Mouse (Mus musculus) left cerebral cortex, postnatal 36 days (tissue): Measurements from ENCODE around the gene Strbp. TPM values are rescaled to one million over a fixed set of nuclear protein-coding genes. Genes with fewer than 3 reads are reported as not detected.
A peak's percentile ranks its signal among the peaks of the same experiment; 100 is the strongest.
"Not testable (repeated sequence)": the region's sequence is repeated elsewhere in the genome, so short reads cannot be mapped to it uniquely, and the experiment has no call there.

Experiments
- DNase-seq, 2 experiments: peaks; one replicate each; pipeline ENCODE4 v3.0.0; 2021 to 2022; ENCODE audit warnings: low spot score in 2 of 2, mixed read lengths in 1 of 2
- intact Hi-C: fragments of 180-260 bp; cut with DNase I; formaldehyde crosslinking; loops from one replicate; pipeline ENCODE4 v1.15.1; 2025
- total RNA-seq, 2 experiments: library from RNA; stranded (reverse); gene quantifications; 2 replicates each; pipeline ENCODE4 v1.2.3; 2021

Gene Strbp
- total RNA-seq, 2 experiments from 2014 or later = 282 to 292 TPM

GRCm38 (mm10) chr2:37549346-37550012 lies 154.2 kb downstream of the Strbp start:
- no peak for DNase-seq
- intact Hi-C loops = no loop called here

DNA sequence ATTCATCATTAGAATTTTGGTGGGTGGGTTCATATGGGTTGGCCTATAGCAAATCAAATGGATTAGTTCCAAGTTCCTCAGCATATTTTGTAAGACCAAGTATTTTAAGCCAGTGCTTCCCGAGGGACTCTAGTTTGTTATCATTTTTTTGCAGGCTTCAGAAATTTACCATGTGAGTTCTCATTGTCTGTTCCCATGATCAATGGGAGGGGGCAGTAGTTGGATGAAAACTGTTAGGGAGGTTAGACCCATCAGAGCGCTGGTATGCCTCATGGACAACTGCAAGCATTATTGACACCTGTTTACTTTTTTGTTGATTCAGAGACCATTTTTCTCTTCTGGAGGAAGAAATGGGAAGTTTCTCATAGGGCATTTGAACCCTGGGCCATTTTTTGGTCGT lies 172.0 kb downstream of the Strbp start:
- intact Hi-C loops = no loop called here
- DNase-seq = no peak

DNA sequence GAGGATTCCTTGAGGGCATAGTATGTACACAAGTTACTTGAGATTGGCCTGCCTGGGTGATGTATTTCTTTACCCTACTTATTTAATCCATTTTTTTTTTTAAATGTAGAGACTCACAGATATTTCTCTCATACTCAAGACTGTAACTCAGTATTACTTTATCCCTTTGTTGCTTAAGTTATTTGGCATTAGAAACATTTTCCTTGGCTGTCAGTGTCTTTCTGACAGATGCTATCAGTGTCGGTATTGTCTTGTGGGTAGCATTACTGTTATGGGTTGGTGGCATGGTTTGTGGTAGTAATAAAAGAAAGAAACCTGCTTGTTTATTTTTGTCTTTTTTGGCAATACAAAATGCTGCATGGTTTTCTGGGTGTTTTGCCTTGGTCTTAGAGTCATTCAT lies 172.9 kb downstream of the Strbp start:
- intact Hi-C loops = no loop called here
- DNase-seq = no peak

DNA sequence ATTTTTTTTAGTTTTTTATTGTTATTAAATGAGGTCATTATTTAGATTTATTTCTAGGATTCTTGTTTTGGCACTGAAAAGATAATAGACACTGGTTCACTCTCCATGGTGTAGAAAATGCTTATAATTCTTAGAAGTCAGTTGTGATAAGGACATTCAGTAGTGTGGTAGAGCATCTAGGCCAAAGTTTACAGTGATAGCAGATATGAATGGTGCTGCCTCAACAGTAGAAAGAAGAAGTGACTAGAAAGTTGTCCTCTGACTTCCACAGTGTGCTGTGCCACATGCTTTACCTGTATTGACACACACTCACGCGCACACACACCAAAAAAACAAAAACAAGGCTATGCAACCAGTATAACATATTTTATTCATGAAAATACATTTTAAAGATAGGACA lies 174.3 kb downstream of the Strbp start:
- no peak for DNase-seq
- intact Hi-C loops = no loop called here

GRCm38 (mm10) chr2:37527587-37527986 lies 176.1 kb downstream of the Strbp start:
- DNase-seq = no peak
- intact Hi-C loops = no loop called here

DNA sequence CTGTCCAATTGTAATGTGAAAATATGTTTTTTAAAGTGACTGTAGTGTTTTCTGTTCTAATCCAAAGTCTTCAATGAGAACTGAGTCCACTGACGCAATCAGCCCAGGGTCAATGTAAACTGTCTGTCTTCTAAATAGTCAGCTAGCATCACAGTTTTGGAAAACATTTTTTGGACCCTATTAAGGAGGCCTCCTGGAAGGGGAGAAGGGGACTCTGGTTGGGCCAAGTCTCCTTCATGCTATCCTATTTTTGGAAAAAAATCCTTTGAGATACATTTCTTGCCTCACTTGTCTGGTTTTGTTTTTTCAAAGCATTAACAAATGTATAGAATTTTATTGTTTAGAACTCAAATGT lies 184.4 kb downstream of the Strbp start:
- no peak for DNase-seq
- intact Hi-C loops = loop anchor here (5.0 kb wide), 1 partner anchor 253 kb away; no protein-coding TSS in a partner anchor

GRCm38 (mm10) chr2:37518561-37519285 lies 184.9 kb downstream of the Strbp start:
- intact Hi-C loops = loop anchor here (5.0 kb wide), 1 partner anchor 254 kb away; no protein-coding TSS in a partner anchor
- no peak for DNase-seq

- intact Hi-C loops = loop anchor here (5.0 kb wide), 1 partner anchor 255 kb away; no protein-coding TSS in a partner anchor
- DNase-seq = peak; percentile 26 to 28
Observed at GRCm38 (mm10) chr2:37516922-37517462, 186.7 kb downstream of the Strbp start.

DNA sequence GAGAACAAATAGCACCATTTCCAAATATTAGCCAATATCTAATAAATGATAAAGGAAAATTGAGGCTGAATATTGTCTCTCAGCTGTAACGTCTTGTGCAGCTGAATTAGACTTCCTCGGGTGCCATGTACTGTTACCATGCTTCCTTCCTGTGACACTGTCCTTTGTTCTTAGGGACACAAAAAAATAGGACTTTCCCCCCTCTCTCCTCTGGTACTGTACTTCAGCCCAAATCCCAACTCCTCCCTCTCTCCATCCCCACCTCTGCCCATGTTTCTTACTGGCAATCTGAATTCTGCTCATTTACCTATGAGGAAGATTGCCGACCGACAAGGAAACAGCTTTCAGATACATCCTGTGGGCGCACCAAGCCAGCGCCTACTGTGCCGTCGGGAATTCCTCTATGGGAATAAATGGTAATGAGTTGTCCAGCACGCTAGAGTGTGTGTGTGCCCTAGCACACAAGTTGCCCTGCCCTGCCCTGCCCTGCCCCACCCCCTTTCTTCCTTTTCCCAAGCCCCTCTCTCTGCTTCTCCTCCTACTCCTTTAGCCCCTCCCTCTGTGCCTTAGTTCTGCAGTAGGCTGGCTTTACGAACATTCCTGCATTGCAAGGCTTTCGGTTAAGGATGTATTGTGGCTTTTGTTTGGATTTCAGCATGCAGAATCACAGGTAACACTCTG lies 187.5 kb downstream of the Strbp start, which contains the start of gene Gpr21:
Gene Gpr21, plus strand, starts transcription at position 303 of the 681 bp plus-strand sequence.
- DNase-seq = no peak
- intact Hi-C loops = loop anchor here (5.0 kb wide), 1 partner anchor 256 kb away; no protein-coding TSS in a partner anchor

DNA sequence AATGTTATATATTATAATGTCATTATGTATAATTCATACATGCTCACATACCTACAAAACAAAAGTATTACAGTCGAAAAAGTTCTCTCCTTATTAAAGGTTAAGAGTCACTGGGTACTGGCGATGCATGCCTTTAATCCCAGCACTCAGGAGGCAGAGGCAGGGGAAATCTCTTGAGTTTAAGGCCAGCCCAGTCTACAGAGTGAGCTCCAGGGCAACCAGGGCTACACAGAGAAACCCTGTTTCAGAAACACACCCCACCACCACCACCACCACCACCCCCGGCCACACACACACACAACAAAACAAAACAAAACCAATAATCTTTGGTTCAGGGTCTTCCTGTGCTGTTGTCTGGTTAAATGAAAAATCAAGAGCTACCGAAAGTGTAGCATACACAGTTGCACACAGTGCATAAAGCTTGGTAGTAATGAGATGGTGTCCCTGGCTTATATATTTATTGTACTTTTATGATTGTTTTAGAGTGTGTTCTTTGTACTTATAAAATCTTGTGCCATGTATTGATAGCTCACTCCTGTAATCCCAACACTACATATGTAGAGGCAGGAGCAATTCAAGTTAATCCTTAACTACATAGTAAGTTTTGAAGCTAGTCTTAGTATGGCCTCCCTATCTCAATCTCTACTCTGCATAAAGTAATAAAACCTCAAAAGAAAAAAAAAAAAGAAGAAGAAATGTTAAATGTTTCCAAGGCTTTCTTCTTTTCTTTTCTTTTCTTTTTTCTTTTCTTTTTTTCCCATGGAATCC lies 192.3 kb downstream of the Strbp start:
- intact Hi-C loops = no loop called here

DNA sequence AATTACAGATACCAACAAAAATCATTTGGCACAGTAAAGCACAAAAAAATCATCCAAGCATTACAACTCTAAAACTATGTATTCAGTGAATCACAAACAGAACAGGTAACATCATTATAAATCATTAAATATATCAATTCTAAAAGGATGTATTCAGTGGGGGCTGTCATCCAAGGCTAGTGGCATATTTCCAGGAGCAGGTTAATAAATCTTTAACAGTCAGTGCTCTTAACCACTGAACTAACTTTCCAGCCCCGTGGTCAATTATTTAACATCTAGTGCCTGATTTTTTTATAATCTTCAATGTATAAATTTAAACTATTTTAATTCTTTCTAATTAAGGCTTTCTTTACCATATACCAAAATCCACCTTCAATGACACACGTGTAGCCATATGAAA lies 197.8 kb downstream of the Strbp start:
- DNase-seq, intact Hi-C loops: not testable (repeated sequence)

More for the DNA sequence above, 192.3 kb downstream of the Strbp start:
- no peak for DNase-seq

DNA sequence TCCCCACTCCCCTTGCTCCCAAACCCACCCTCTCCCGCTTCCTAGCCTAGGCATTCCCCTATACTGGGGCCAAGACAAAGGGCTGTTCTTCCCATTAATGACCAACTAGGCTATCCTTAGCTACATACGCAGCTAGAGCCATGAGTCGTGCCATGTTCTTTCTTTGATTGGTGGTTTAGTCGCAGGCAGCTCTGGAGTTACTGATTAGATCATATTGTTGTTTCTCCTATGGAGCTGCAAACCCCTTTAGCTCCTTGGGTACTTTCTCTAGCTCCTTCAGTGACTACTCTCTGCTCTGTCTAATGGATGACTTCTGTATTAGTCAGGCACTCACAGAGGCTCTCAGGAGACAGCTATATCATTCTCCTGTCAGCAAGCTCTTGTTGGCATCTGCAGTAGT lies 206.3 kb downstream of the Strbp start:
- DNase-seq = no peak
- intact Hi-C loops = no loop called here

- intact Hi-C loops = loop anchor here (5.0 kb wide), 1 partner anchor 82 kb away; no protein-coding TSS in a partner anchor
- DNase-seq = no peak
Observed at GRCm38 (mm10) chr2:37488956-37489355, 214.7 kb downstream of the Strbp start.

DNA sequence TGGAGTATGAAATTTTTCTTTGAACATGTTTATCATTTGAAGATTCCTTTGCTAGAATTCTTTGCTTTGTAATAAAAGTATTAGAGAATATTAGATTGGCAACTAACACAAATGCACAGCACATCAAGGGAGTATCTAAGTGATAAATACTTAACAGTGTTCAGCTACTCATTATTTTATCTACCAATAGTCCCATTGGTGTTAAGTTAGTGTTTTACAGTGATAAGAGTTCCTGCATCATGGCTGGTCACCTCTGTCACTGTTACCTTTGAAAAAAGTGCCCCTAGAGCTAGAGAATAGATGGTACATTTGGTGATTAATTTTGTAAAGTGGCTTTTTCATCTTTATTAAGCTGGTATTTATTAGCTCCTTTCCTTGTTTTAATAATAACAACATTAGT lies 217.3 kb downstream of the Strbp start:
- no peak for DNase-seq
- intact Hi-C loops = loop anchor here (5.0 kb wide), 1 partner anchor 79 kb away; no protein-coding TSS in a partner anchor

DNA sequence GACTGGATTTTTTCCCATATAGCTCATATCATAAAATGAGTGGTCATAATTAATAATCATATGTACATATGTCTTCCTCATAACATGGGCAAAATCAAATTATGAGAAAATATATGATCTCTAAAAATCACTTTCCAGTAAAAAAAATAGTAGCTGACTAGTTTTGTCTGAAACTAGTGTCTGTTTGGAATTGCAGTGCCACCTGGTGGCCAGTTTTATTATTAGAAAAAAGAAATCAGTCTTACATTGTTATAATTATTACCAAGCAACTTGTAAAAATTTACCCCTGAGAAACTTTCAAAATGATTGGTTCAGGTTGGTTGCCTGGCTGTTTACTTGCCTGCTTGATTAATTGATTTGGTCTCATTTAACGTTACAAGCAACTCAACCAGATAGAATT lies 218.3 kb downstream of the Strbp start:
- DNase-seq = no peak
- intact Hi-C loops = loop anchor here (5.0 kb wide), 1 partner anchor 78 kb away; no protein-coding TSS in a partner anchor

- no peak for DNase-seq
- intact Hi-C loops = no loop called here
Observed at GRCm38 (mm10) chr2:37484165-37484564, 219.5 kb downstream of the Strbp start.

- DNase-seq = no peak
- intact Hi-C loops = no loop called here
Observed at GRCm38 (mm10) chr2:37480039-37480438, 223.6 kb downstream of the Strbp start.

- intact Hi-C loops = no loop called here
- no peak for DNase-seq
Observed at GRCm38 (mm10) chr2:37479559-37479958, 224.1 kb downstream of the Strbp start.

DNA sequence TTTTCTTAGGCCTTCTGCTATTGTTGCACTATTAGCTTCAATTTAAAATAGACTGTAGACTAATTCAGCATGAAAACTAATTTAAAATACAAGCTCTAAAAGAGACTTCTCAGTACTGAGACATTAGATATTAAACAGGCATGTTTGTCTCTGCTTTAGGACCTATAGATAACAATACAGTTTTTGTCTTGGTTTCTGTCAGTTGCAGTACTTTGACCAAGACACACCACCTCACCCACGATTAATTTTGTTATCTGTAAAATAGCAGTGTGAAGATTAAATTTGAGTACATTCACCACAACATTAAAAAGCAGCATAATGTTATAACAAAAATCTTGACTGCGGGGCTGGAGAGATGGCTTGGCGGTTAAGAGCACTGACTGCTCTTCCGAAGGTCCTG lies 237.4 kb downstream of the Strbp start:
- DNase-seq = no peak
- intact Hi-C loops = no loop called here
